Mouse (Mus musculus): ENCODE data around the gene Acss3.

DNA sequence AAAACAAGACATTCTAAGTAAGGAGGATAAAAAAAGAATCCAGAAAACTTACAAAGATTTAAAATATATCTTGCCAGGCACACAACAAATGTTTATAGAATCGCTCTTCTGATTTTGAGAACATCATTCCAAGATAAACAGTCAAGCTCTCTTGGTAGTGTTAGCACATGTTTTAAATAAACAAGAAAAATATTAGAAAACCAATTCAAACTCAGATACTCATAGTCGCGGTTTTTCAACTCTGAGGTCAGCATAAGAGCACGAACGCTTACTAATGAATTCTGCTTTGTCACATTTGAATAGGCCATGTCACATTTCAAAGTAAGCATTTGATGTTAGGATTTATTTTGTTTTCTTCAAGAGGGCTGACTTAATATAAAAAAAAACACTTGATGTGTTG lies 102.3 kb downstream of the Acss3 start:
- no peak for TF ChIP-seq POLR2A (IDR thresholded peaks at IDR 0.05; ENCODE audit: low read depth, low read length)
- no peak for TF ChIP-seq CTCF (IDR thresholded peaks at IDR 0.05; ENCODE audit: extremely low read depth, insufficient read length, insufficient replicate concordance, low read depth, low read length)
